Mouse (Mus musculus) heart, embryonic 11.5 days (tissue): ENCODE data around the gene Ugt1a8. TPM values are rescaled to one million over a fixed set of nuclear protein-coding genes. Genes with fewer than 3 reads are reported as not detected.

ENCODE experiments used
- polyA plus RNA-seq: library from polyadenylated mRNA; unstranded; fragments of >200 nt; fragmentation: Nextera tagmentation; extraction: Ambion mirVana; gene quantifications from 2 replicates; pipeline ENCODE4 v1.2.1, GENCODE M21; 2014

Ugt1a8 gene
- polyA plus RNA-seq, 1 experiment from 2014 or later, result not detected

Other genes with a start within 250 kb of the Ugt1a8 start
- 22.2 and 24.2 TPM in 2 replicates for gene Dgkd, start 234.5 kb upstream of the Ugt1a8 start, polyA plus RNA-seq
- 28.5 and 28.8 TPM in 2 replicates for gene Usp40, start 79.3 kb upstream of the Ugt1a8 start, polyA plus RNA-seq
- gene Ugt1a10, start 32.4 kb upstream of the Ugt1a8 start, polyA plus RNA-seq, result not detected in 2 replicates
- not detected in 2 replicates for gene Ugt1a9, start 17.0 kb upstream of the Ugt1a8 start, polyA plus RNA-seq
- 0.39 and 0.55 TPM in 2 replicates for gene Ugt1a7c, start 7.2 kb downstream of the Ugt1a8 start, polyA plus RNA-seq
- gene Ugt1a6b, start 15.4 kb downstream of the Ugt1a8 start, polyA plus RNA-seq, result not detected in 2 replicates
- gene Ugt1a6a, start 47.0 kb downstream of the Ugt1a8 start, polyA plus RNA-seq, result not detected in 2 replicates
- not detected in 2 replicates for gene Ugt1a5, start 78.2 kb downstream of the Ugt1a8 start, polyA plus RNA-seq
- not detected in 2 replicates for gene Ugt1a2, start 112.8 kb downstream of the Ugt1a8 start, polyA plus RNA-seq
- 9.6 and 10.4 TPM in 2 replicates for gene Dnajb3, start 118.0 kb downstream of the Ugt1a8 start, polyA plus RNA-seq
- gene Ugt1a1, start 124.1 kb downstream of the Ugt1a8 start, polyA plus RNA-seq, result not detected in 2 replicates
- 0.63 and 1.1 TPM in 2 replicates for gene Mroh2a, start 139.2 kb downstream of the Ugt1a8 start, polyA plus RNA-seq
- 117 and 118 TPM in 2 replicates for gene Hjurp, start 189.8 kb downstream of the Ugt1a8 start, polyA plus RNA-seq
- gene Trpm8, start 189.8 kb downstream of the Ugt1a8 start, polyA plus RNA-seq, result 0.10 TPM in 1 of 2 replicates, not detected in the other